Mouse (Mus musculus) kidney, adult 10 weeks (tissue): ENCODE results near the gene Srek1. TPM values are rescaled to one million over a fixed set of nuclear protein-coding genes. Genes with fewer than 3 reads are reported as not detected.

Experiments
- polyA plus RNA-seq: library from polyadenylated mRNA; stranded (reverse); fragments of 350-450 nt; fragmentation: Illumina TruSeq; extraction: RNeasy Lipid Tissue Mini Kit (QIAGEN cat#74804); gene quantifications from one replicate; pipeline ENCODE4 v1.2.3, GENCODE M21; 2014; ENCODE audit warnings: low read depth, low replicate concordance

Gene Srek1
- 49.0 TPM for polyA plus RNA-seq

DNA sequence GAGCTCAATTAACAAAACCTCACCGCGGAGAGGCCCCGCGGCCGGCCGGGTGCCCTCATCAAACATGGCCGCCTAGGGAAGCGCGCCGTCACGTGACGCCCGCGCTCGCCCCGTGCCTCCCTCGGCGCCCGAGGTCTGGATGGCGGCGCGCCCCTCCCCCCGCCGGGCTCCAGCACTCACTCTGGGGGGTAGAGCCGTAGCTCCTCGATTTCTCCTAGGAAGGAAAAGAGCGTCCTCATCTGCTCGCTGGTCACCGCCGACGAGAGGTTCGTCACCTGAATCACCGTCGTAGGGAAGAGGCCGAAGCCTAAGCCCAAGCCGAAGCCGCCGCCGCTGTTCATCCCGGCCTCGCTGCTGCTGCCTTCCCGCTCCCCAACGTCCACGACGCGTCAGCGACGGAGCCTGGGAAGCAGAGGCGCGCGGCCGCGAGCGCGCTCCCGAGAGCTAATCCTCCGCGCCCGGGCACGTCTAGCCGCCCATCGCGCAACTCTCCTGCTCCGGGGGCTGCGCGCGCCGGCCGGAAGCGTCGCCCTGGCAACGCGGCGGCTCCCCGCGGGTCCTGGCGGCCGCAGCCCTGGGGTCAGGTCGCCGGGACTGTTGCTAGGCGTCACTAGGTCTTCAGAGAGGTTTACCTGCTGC lies at the start of gene Srek1:
Gene Srek1 (minus strand): TSS at position 490 of the 639 bp plus-strand sequence.

Other genes with a start within 250 kb of the Srek1 start
- gene Erbin, start 145.9 kb upstream of the Srek1 start, polyA plus RNA-seq: 292 TPM